Mouse (Mus musculus) heart, embryonic 11.5 days (tissue): ENCODE measurements around the gene Pcsk5. TPM values are rescaled to one million over a fixed set of nuclear protein-coding genes. Genes with fewer than 3 reads are reported as not detected.

Experiments used
- ATAC-seq: fragments of 200-750 bp; cut with Nextera tagmentation; replicated peaks from 2 replicates; pipeline ENCODE4 v1.8.0; 2017; ENCODE audit warnings: moderate library complexity; ENCODE audit not compliant: insufficient number of reproducible peaks, low FRiP score, low TSS enrichment
- H3K27ac ChIP-seq: fragments of 300-500 bp; sonication (generic); 2 replicates; pipeline ENCODE4 v1.5.1; 2014; ENCODE audit warnings: mild to moderate bottlenecking, low read depth, low read length
- H3K27me3 ChIP-seq: fragments of 300-500 bp; sonication (generic); 2 replicates; pipeline ENCODE4 v1.6.1; 2014; ENCODE audit warnings: mild to moderate bottlenecking, low read length, mixed read lengths; ENCODE audit not compliant: control insufficient read depth, insufficient read depth
- H3K36me3 ChIP-seq: fragments of 300-500 bp; sonication (generic); 2 replicates; pipeline ENCODE4 v1.6.1; 2014; ENCODE audit warnings: mild to moderate bottlenecking, low read length, moderate library complexity, mixed read lengths; ENCODE audit not compliant: control insufficient read depth, insufficient read depth
- H3K4me1 ChIP-seq: fragments of 300-500 bp; sonication (generic); 2 replicates; pipeline ENCODE4 v1.6.1; 2014; ENCODE audit warnings: low read length; ENCODE audit not compliant: control insufficient read depth, insufficient read depth
- H3K4me2 ChIP-seq: fragments of 300-500 bp; sonication (generic); 2 replicates; pipeline ENCODE4 v1.6.1; 2014; ENCODE audit warnings: mild to moderate bottlenecking, moderate library complexity
- H3K4me3 ChIP-seq: fragments of 300-500 bp; sonication (generic); 2 replicates; pipeline ENCODE4 v1.5.1; 2014; ENCODE audit warnings: low read depth, low read length
- H3K9ac ChIP-seq: fragments of 300-500 bp; sonication (generic); 2 replicates; pipeline ENCODE4 v1.6.1; 2014; ENCODE audit warnings: mild to moderate bottlenecking, low read depth, low read length, moderate library complexity
- H3K9me3 ChIP-seq: fragments of 300-500 bp; sonication (generic); replicated peaks from 2 replicates; pipeline ENCODE4 v1.6.1; 2016; ENCODE audit warnings: low read length; ENCODE audit not compliant: control insufficient read depth
- WGBS: fragments of 180-500 bp; shearing (Covaris S2); extraction: QIAGEN DNeasy Blood & Tissue Kit; methylation state at CpG from one replicate; pipeline ENCODE4 v1.1.7; 2014; ENCODE audit not compliant: insufficient replicate concordance; 5-methylcytosine and 5-hydroxymethylcytosine counted together
- polyA plus RNA-seq: library from polyadenylated mRNA; unstranded; fragments of >200 nt; fragmentation: Nextera tagmentation; extraction: Ambion mirVana; gene quantifications from 2 replicates; pipeline ENCODE4 v1.2.1, GENCODE M21; 2014

Pcsk5 gene
- polyA plus RNA-seq, 1 experiment from 2014 or later = 22.4 TPM

- H3K9me3 ChIP-seq = no peaks in the 10 kb centered on the region
- WGBS = 58% methylated on average over 1 of the region's 1 CpGs
- H3K4me1 ChIP-seq = no peaks in the 10 kb centered on the region
- no peak overlapping the region for H3K4me3 ChIP-seq
- ATAC-seq = no peak
- no peaks in the 10 kb centered on the region for H3K36me3 ChIP-seq
- H3K27me3 ChIP-seq = no peaks in the 10 kb centered on the region
- no peak overlapping the region for H3K4me2 ChIP-seq
- H3K9ac ChIP-seq = no peak overlapping the region
- no peak overlapping the region for H3K27ac ChIP-seq
Measured at GRCm38 (mm10) chr19:17385426-17385825, 452.0 kb downstream of the Pcsk5 start.

- H3K4me2 ChIP-seq = no peak overlapping the region
- no peak overlapping the region for H3K9ac ChIP-seq
- H3K4me3 ChIP-seq = no peak overlapping the region
- WGBS = 86% methylated on average over 4 of the region's 4 CpGs
- ATAC-seq = no peak
- H3K27ac ChIP-seq = no peak overlapping the region
- no peaks in the 10 kb centered on the region for H3K4me1 ChIP-seq
- no peaks in the 10 kb centered on the region for H3K36me3 ChIP-seq
- no peaks in the 10 kb centered on the region for H3K9me3 ChIP-seq
- H3K27me3 ChIP-seq = no peaks in the 10 kb centered on the region
Measured at GRCm38 (mm10) chr19:17385022-17385421, 452.4 kb downstream of the Pcsk5 start.

DNA sequence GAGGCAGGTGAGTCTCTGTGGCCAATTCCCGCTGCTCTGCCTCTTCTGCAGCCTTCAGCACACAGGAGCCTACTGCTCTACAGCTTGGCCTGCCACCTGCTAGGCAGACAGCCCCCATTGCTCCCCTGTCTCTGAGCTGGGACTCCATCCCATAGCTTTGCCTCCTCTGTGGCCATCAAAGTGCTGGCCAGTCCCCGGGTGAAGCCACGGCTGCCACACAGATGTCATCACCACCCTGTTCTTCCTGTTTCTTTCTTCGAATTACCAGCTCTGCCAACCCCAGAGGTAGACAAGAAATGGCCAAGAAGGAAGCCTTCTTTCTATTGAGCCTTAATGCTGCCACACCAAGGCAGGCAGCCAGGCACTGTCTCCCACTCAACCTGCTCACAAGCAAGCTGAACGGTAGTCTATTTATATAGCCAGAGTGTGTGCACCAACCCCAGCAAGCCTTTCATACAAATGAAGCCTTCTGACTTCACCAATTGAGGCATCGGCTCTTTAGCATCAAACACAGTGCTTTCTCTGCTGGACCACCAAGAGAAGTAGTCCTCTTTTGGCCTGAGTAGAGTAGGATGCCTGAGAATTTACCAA lies 454.5 kb downstream of the Pcsk5 start:
- ATAC-seq = no peak
- Histone ChIP-seq H3K36me3 (no peaks in the 10 kb centered on the region), H3K4me3 (no peak overlapping the region), H3K4me1 (no peaks in the 10 kb centered on the region), H3K4me2 (no peak overlapping the region), H3K9ac (no peak overlapping the region), H3K27me3 (no peaks in the 10 kb centered on the region), H3K9me3 (no peaks in the 10 kb centered on the region), H3K27ac (no peak overlapping the region)
- 66% methylated on average over 6 of the region's 6 CpGs for WGBS
